Mouse (Mus musculus) spleen, postnatal 10 days (tissue): ENCODE data around the gene Slamf8.

Experiments
- DNase-seq, 2 experiments: peaks; one replicate each; pipeline ENCODE4 v3.0.0; 2021 to 2022; ENCODE audit warnings: low spot score in 2 of 2

Gene Slamf8

DNA sequence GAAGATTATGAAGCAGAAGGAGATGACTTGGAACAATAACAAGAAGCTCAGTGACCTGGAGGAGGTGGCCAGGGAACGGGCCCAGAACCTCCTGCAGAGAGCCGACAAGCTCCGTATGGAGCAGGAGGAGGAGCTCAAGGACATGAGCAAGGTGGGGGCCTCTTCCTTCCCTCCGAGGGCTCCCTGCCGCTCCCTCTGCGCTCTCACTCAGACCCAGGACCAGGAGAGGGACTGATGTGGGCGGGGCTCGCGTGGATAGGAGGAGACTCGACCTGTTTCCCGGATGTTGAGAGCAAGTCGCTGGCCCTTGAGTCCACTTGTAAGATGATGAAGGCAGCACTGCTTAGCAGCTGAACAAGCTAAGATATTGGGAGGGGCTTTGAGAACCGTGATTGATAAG, 57.8 kb downstream of the Slamf8 start:
- no peak for DNase-seq
